Mouse (Mus musculus) neural tube, embryonic 14.5 days (tissue): ENCODE data around the gene Churc1. TPM values are rescaled to one million over a fixed set of nuclear protein-coding genes. Genes with fewer than 3 reads are reported as not detected.

Experiments
- ATAC-seq: fragments of 200-750 bp; cut with Nextera tagmentation; 2 replicates; pipeline ENCODE4 v1.8.0; 2017; ENCODE audit warnings: low read depth, mild to moderate bottlenecking, moderate TSS enrichment, moderate library complexity
- H3K27ac ChIP-seq: fragments of 300-500 bp; sonication (generic); 2 replicates; pipeline ENCODE4 v1.5.1; 2014; ENCODE audit warnings: low read depth, mild to moderate bottlenecking, control low read depth, low read length, moderate library complexity, mixed read lengths
- H3K27me3 ChIP-seq: fragments of 300-500 bp; sonication (generic); 2 replicates; pipeline ENCODE4 v1.6.1; 2014; ENCODE audit warnings: low read length; ENCODE audit not compliant: control insufficient read depth, insufficient read depth
- H3K36me3 ChIP-seq: fragments of 300-500 bp; sonication (generic); 2 replicates; pipeline ENCODE4 v1.6.1; 2014; ENCODE audit warnings: low read length, mixed read lengths; ENCODE audit not compliant: control insufficient read depth, insufficient read depth
- H3K4me1 ChIP-seq: fragments of 300-500 bp; sonication (generic); 2 replicates; pipeline ENCODE4 v1.6.1; 2014; ENCODE audit warnings: low read length; ENCODE audit not compliant: control insufficient read depth, insufficient read depth
- H3K4me2 ChIP-seq: fragments of 300-500 bp; sonication (generic); 2 replicates; pipeline ENCODE4 v1.6.1; 2014; ENCODE audit warnings: mild to moderate bottlenecking, low read depth, low read length, control low read depth
- H3K4me3 ChIP-seq: fragments of 300-500 bp; sonication (generic); 2 replicates; pipeline ENCODE4 v1.5.1; 2014; ENCODE audit warnings: low read depth, low read length, control low read depth, mixed read lengths
- H3K9ac ChIP-seq: fragments of 300-500 bp; sonication (generic); replicated peaks from 2 replicates; pipeline ENCODE4 v1.6.1; 2014; ENCODE audit warnings: low read depth, mild to moderate bottlenecking, control low read depth, low read length, mixed read lengths
- H3K9me3 ChIP-seq: fragments of 300-500 bp; sonication (generic); 2 replicates; pipeline ENCODE4 v1.6.1; 2016; ENCODE audit warnings: low read length; ENCODE audit not compliant: control insufficient read depth
- WGBS: fragments of 180-500 bp; shearing (Covaris S2); extraction: QIAGEN DNeasy Blood & Tissue Kit; methylation state at CpG from one replicate; pipeline ENCODE4 v1.1.7; 2014; 5-methylcytosine and 5-hydroxymethylcytosine counted together
- polyA plus RNA-seq: library from polyadenylated mRNA; unstranded; fragments of >200 nt; fragmentation: Nextera tagmentation; extraction: Ambion mirVana; gene quantifications from 2 replicates; pipeline ENCODE4 v1.2.1, GENCODE M21; 2014

Churc1 gene
- polyA plus RNA-seq, 1 experiment from 2014 or later, result 179 TPM

- no peak overlapping the region for H3K4me3 ChIP-seq
- H3K27me3 ChIP-seq, result no peaks in the 10 kb centered on the region
- H3K9ac ChIP-seq, result no peak overlapping the region
- H3K4me2 ChIP-seq, result no peak overlapping the region
- ATAC-seq, result no peak
- H3K27ac ChIP-seq, result no peak overlapping the region
- no peaks in the 10 kb centered on the region for H3K36me3 ChIP-seq
- 89% methylated on average over 5 of the region's 5 CpGs for WGBS
- H3K4me1 ChIP-seq, result no peaks in the 10 kb centered on the region
- no peaks in the 10 kb centered on the region for H3K9me3 ChIP-seq
Measured at GRCm38 (mm10) chr12:76770841-76771500, 5.6 kb downstream of the Churc1 start.

GRCm38 (mm10) chr12:76771540-76771939 lies 6.2 kb downstream of the Churc1 start:
- H3K9ac ChIP-seq, result no peak overlapping the region
- WGBS, result 90% methylated on average over 5 of the region's 5 CpGs
- no peak for ATAC-seq
- no peak overlapping the region for H3K4me2 ChIP-seq
- no peaks in the 10 kb centered on the region for H3K27me3 ChIP-seq
- H3K9me3 ChIP-seq, result no peaks in the 10 kb centered on the region
- no peak overlapping the region for H3K27ac ChIP-seq
- H3K4me3 ChIP-seq, result no peak overlapping the region
- H3K4me1 ChIP-seq, result no peaks in the 10 kb centered on the region
- no peaks in the 10 kb centered on the region for H3K36me3 ChIP-seq

GRCm38 (mm10) chr12:76774652-76775051 lies 9.3 kb downstream of the Churc1 start:
- no peak for ATAC-seq
- H3K4me3 ChIP-seq, result no peak overlapping the region
- WGBS, result 78% methylated on average over 3 of the region's 3 CpGs

GRCm38 (mm10) chr12:76775132-76775531 lies 9.8 kb downstream of the Churc1 start:
- Histone ChIP-seq H3K4me1 (no peaks in the 10 kb centered on the region), H3K9ac (no peak overlapping the region), H3K4me2 (no peak overlapping the region), H3K36me3 (no peaks in the 10 kb centered on the region), H3K4me3 (no peak overlapping the region), H3K27ac (no peak overlapping the region), H3K9me3 (no peaks in the 10 kb centered on the region), H3K27me3 (no peaks in the 10 kb centered on the region)
- ATAC-seq, result no peak
- WGBS, result 58% methylated on average over 4 of the region's 4 CpGs

More at GRCm38 (mm10) chr12:76774652-76775051, 9.3 kb downstream of the Churc1 start:
- H3K4me1 ChIP-seq, result no peaks in the 10 kb centered on the region
- H3K36me3 ChIP-seq, result no peaks in the 10 kb centered on the region
- H3K27me3 ChIP-seq, result no peaks in the 10 kb centered on the region
- H3K4me2 ChIP-seq, result no peak overlapping the region
- no peak overlapping the region for H3K9ac ChIP-seq
- H3K9me3 ChIP-seq, result no peaks in the 10 kb centered on the region
- no peak overlapping the region for H3K27ac ChIP-seq

GRCm38 (mm10) chr12:76776898-76777297 lies 11.6 kb downstream of the Churc1 start:
- no peaks in the 10 kb centered on the region for H3K4me1 ChIP-seq
- H3K27ac ChIP-seq, result no peak overlapping the region
- H3K9me3 ChIP-seq, result no peaks in the 10 kb centered on the region
- no peak overlapping the region for H3K4me2 ChIP-seq
- no peak overlapping the region for H3K9ac ChIP-seq
- no peak for ATAC-seq
- no peak overlapping the region for H3K4me3 ChIP-seq
- WGBS, result 95% methylated on average over 5 of the region's 5 CpGs
- no peaks in the 10 kb centered on the region for H3K27me3 ChIP-seq
- no peaks in the 10 kb centered on the region for H3K36me3 ChIP-seq

- Histone ChIP-seq H3K9me3 (no peaks in the 10 kb centered on the region), H3K27me3 (no peaks in the 10 kb centered on the region), H3K27ac (no peak overlapping the region), H3K4me2 (no peak overlapping the region), H3K4me1 (no peaks in the 10 kb centered on the region), H3K9ac (no peak overlapping the region), H3K36me3 (no peaks in the 10 kb centered on the region), H3K4me3 (no peak overlapping the region)
- ATAC-seq, result no peak
Measured at GRCm38 (mm10) chr12:76777845-76778244, 12.5 kb downstream of the Churc1 start.

- H3K27me3 ChIP-seq, result no peaks in the 10 kb centered on the region
- 82% methylated on average over 10 of the region's 10 CpGs for WGBS
- H3K9ac ChIP-seq, result no peak overlapping the region
- no peak overlapping the region for H3K4me3 ChIP-seq
- no peak overlapping the region for H3K4me2 ChIP-seq
- no peaks in the 10 kb centered on the region for H3K4me1 ChIP-seq
- H3K27ac ChIP-seq, result no peak overlapping the region
- H3K36me3 ChIP-seq, result no peaks in the 10 kb centered on the region
- no peak for ATAC-seq
- H3K9me3 ChIP-seq, result no peaks in the 10 kb centered on the region
Measured at GRCm38 (mm10) chr12:76778305-76779083, 13.2 kb downstream of the Churc1 start.

- Histone ChIP-seq H3K9ac (no peak overlapping the region), H3K27me3 (no peaks in the 10 kb centered on the region), H3K4me1 (no peaks in the 10 kb centered on the region), H3K36me3 (no peaks in the 10 kb centered on the region), H3K4me2 (no peak overlapping the region), H3K9me3 (no peaks in the 10 kb centered on the region), H3K4me3 (no peak overlapping the region), H3K27ac (no peak overlapping the region)
- no peak for ATAC-seq
- WGBS, result 68% methylated on average over 5 of the region's 5 CpGs
Measured at GRCm38 (mm10) chr12:76779951-76780350, 14.6 kb downstream of the Churc1 start.

GRCm38 (mm10) chr12:76780639-76781468 lies 15.5 kb downstream of the Churc1 start:
- Histone ChIP-seq H3K9ac (no peak overlapping the region), H3K4me2 (no peak overlapping the region), H3K27me3 (no peaks in the 10 kb centered on the region), H3K4me3 (no peak overlapping the region), H3K9me3 (no peaks in the 10 kb centered on the region), H3K27ac (no peak overlapping the region), H3K4me1 (no peaks in the 10 kb centered on the region), H3K36me3 (no peaks in the 10 kb centered on the region)
- ATAC-seq, result no peak
- 71% methylated on average over 12 of the region's 12 CpGs for WGBS
